Mouse (Mus musculus) retina, postnatal 1 day (tissue): ENCODE results near the gene Cpm.

Experiments
- DNase-seq: peaks from one replicate; pipeline ENCODE4 v3.0.0-alpha.2; 2012

Gene Cpm

GRCm38 (mm10) chr10:117663865-117664200 lies 34.5 kb downstream of the Cpm start:
- peak; percentile 49 for DNase-seq

GRCm38 (mm10) chr10:117664208-117664925 lies 35.1 kb downstream of the Cpm start:
- no peak for DNase-seq

GRCm38 (mm10) chr10:117664926-117665209 lies 35.6 kb downstream of the Cpm start:
- DNase-seq = no peak

GRCm38 (mm10) chr10:117665376-117666275 lies 36.3 kb downstream of the Cpm start:
- DNase-seq = no peak

- DNase-seq = no peak
These were observed 37.1 kb downstream of the Cpm start for GRCm38 (mm10) chr10:117666361-117666760.

GRCm38 (mm10) chr10:117666947-117667630 lies 37.8 kb downstream of the Cpm start:
- no peak for DNase-seq

GRCm38 (mm10) chr10:117667663-117668507 lies 38.6 kb downstream of the Cpm start:
- DNase-seq = no peak

GRCm38 (mm10) chr10:117668546-117669300 lies 39.4 kb downstream of the Cpm start:
- no peak for DNase-seq

- no peak for DNase-seq
These were observed 40.3 kb downstream of the Cpm start for GRCm38 (mm10) chr10:117669449-117670090.

GRCm38 (mm10) chr10:117670092-117670491 lies 40.8 kb downstream of the Cpm start:
- DNase-seq = no peak

- no peak for DNase-seq
These were observed 41.5 kb downstream of the Cpm start for GRCm38 (mm10) chr10:117670791-117671190.

GRCm38 (mm10) chr10:117671266-117671665 lies 42.0 kb downstream of the Cpm start:
- no peak for DNase-seq

- no peak for DNase-seq
These were observed 42.8 kb downstream of the Cpm start for GRCm38 (mm10) chr10:117671930-117672666.

GRCm38 (mm10) chr10:117672693-117673092 lies 43.4 kb downstream of the Cpm start:
- DNase-seq = peak; percentile 34

- DNase-seq = no peak
These were observed 44.6 kb downstream of the Cpm start for GRCm38 (mm10) chr10:117673913-117674312.

GRCm38 (mm10) chr10:117674359-117675019 lies 45.2 kb downstream of the Cpm start:
- DNase-seq = no peak

- DNase-seq = peak; percentile 90
These were observed 46.1 kb downstream of the Cpm start for GRCm38 (mm10) chr10:117675096-117676035.

GRCm38 (mm10) chr10:117676036-117676643 lies 46.8 kb downstream of the Cpm start:
- DNase-seq = peak; percentile 44
